Mouse (Mus musculus) regulatory T cell (primary cell): ENCODE measurements at regions not wholly inside any gene's neighbourhood (a gene's known extent, or its start where the extent isn't known, plus 50 kb on each side); places are given as distances from the start of the nearest gene placed in this dataset.

Experiments
- in situ Hi-C: fragments of 300-600 bp; cut with MboI, MseI; formaldehyde crosslinking; loops from one replicate; pipeline ENCODE4 v1.15.1; 2025; ENCODE audit warnings: high pct_unique_total_duplicates

- in situ Hi-C loops = no loop called here
Measured at GRCm38 (mm10) chr14:90821309-90821708, 2350.1 kb upstream of the Pcdh20 start.

DNA sequence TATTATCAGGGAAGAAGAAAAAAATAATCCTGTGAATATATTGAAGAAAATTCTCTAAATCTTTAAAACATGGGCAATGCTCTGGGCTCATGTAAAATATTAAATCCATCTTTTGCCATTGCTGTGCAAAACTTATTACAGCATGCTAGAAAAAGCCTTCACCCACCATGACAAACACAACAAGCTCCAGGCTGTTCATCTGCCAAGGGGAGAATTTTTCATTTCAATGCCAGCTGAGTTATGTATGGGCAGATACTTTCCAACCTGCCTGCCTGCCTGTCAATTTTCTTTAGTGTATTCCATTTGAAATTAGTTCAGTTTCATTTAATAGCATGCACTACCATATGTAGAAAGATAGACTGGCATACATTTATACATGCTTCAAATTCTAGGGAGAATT lies 2339.0 kb upstream of the Pcdh20 start:
- in situ Hi-C loops = no loop called here

DNA sequence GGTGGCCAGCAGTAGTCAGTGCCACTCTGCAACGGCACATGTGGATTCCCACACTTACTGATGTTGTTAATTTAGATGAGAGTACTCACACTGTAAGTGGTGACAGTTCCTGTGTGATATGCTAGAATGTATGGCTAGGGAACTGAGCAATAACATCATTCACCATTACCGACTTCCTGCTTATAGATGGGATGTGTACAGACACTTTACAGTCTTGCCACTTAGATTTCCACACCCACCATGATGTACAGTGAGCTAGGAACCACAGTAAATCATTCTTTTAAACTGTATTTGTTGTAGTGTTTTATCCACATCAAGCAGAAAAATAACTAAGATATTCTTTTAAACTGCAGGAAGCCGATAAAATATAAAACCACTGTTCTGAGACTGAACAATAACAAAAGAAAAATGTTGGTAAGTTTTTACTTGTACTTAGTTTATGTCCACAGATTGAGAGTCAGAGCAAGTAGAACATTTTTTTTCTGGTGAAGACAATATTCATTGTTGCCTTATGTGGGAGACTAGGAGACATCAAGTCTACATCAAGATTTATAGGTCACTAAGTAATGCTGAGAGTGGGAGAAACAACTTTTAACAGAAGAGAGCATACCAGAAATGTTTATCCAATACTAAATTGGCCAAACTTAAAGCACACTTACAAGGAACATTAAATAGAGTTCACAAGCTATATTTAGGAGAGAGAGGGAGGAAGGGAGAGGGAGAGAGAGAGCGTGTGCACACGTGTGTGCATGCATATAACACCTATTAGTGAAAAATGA lies 2318.7 kb upstream of the Pcdh20 start:
- in situ Hi-C loops = loop anchor here (5.0 kb wide), 1 partner anchor 83 kb away; no protein-coding TSS in a partner anchor
